Mouse (Mus musculus) ES-Bruce4 (cell line): ENCODE results near the gene Adpgk.

ENCODE experiments used
- CTCF ChIP-seq: IDR thresholded peaks from one replicate; pipeline ENCODE4 v1.8.1; 2011; ENCODE audit warnings: low read depth, low read length
- EP300 ChIP-seq: IDR thresholded peaks from 2 replicates; pipeline ENCODE4 v1.6.1; 2011; ENCODE audit warnings: low read depth, low read length; ENCODE audit not compliant: insufficient read depth
- POLR2A ChIP-seq: IDR thresholded peaks from one replicate; pipeline ENCODE4 v1.8.1; 2011; ENCODE audit warnings: low read length; ENCODE audit not compliant: insufficient read depth

GRCm38 (mm10) chr9:59310582-59311283, 19.4 kb downstream of the Adpgk start:
- TF ChIP-seq CTCF (no peak), POLR2A (no peak), EP300 (no peak)
